Mouse (Mus musculus) lung, adult 2 months (tissue): ENCODE data around the gene Smoc2. TPM values are rescaled to one million over a fixed set of nuclear protein-coding genes. Genes with fewer than 3 reads are reported as not detected.
A peak's percentile ranks its signal among the peaks of the same experiment; 100 is the strongest.

ENCODE experiments used
- DNase-seq: peaks from one replicate; pipeline ENCODE4 v3.0.0; 2022
- H3K4me1 ChIP-seq: fragments of 200-500 bp; 2 replicates; pipeline ENCODE4 v1.6.1; 2011; ENCODE audit warnings: low read length; ENCODE audit not compliant: control insufficient read depth, insufficient read depth
- H3K4me3 ChIP-seq: fragments of 200-500 bp; replicated peaks from 2 replicates; pipeline ENCODE3; 2011; ENCODE audit warnings: low read depth, mild to moderate bottlenecking, control low read depth, low read length; ENCODE audit errors: extremely low read depth
- CTCF ChIP-seq: fragments of 200-500 bp; IDR thresholded peaks from 2 replicates; pipeline ENCODE4 v1.5.1; 2011; ENCODE audit warnings: mild to moderate bottlenecking, low read length, control low read depth; ENCODE audit not compliant: insufficient read depth
- POLR2A ChIP-seq: fragments of 200-500 bp; IDR thresholded peaks from 2 replicates; pipeline ENCODE4 v1.6.1; 2011; ENCODE audit warnings: low read depth, mild to moderate bottlenecking, control low read depth, low read length, borderline replicate concordance; ENCODE audit errors: extremely low read depth
- WGBS: fragments of 180-500 bp; shearing (Covaris S2); methylation state at CpG from one replicate; pipeline ENCODE4 v1.1.7; 2018; 5-methylcytosine and 5-hydroxymethylcytosine counted together
- polyA plus RNA-seq: library from polyadenylated mRNA; depleted of rRNA; stranded (reverse); fragments of >200 nt; gene quantifications from 2 replicates; pipeline ENCODE4 v1.2.3, GENCODE M21; 2012

The Smoc2 gene
- polyA plus RNA-seq, 1 experiment = 24.1 TPM

DNA sequence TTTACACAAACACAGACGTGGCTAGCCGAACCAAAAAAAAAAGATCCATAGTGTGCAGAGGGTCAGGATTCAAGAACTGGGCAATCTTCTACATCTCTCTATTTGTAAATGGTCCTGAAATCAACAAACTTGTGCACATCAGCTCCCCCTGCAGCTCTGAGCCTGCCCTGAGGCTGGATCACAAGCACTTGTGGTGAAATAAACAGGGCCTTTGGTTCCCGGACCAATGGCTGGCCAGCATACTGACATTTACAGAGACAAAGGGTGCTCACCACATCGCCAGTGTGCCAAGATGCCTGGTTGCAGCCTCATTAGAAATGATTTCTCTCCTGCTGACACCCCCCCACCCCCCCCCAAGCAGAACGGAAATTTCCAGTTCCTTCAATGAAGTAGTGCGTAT is 23.1 kb downstream of the Smoc2 start:
- WGBS = 57% methylated on average over 6 of the region's 6 CpGs
- TF ChIP-seq CTCF = no peak
- TF ChIP-seq POLR2A = no peak
- Histone ChIP-seq H3K4me3 (no peak overlapping the region), H3K4me1 (no peaks in the 10 kb centered on the region)
- no peak for DNase-seq

DNA sequence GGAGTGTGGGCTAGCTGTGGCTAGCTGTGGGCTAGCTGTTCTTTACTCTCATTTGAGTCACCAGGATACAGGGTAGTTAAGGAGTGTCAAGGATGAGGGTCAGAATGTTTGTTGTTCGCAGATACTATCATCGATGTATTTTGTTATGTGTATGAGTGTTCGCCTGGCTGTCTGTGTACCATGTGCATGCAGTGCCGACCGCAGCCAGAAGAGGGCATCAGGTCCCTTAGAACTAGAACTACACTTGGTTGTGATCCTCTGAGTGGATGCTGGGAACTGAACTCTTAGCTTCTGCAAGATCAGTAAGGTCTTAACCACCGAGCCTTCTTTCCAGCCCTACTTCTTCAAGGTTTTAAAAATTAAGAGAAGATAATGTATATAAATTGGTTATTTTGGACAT is 24.4 kb downstream of the Smoc2 start:
- no peak for DNase-seq
- H3K4me1 ChIP-seq = no peaks in the 10 kb centered on the region
- 96% methylated on average over 6 of the region's 6 CpGs for WGBS
- H3K4me3 ChIP-seq = no peak overlapping the region
- no peak for TF ChIP-seq POLR2A
- TF ChIP-seq CTCF = 0 out of 2 replicates have a peak, but pooled peaks have one; percentile 10

- Histone ChIP-seq H3K4me1 (no peaks in the 10 kb centered on the region), H3K4me3 (no peak overlapping the region)
- no peak for TF ChIP-seq CTCF
- no peak for TF ChIP-seq POLR2A
- WGBS = 76% methylated on average over 3 of the region's 3 CpGs
- no peak for DNase-seq
These were observed 30.6 kb downstream of the Smoc2 start for GRCm38 (mm10) chr17:14309884-14310283.

- Histone ChIP-seq H3K4me3 (no peak overlapping the region), H3K4me1 (no peaks in the 10 kb centered on the region)
- WGBS = 76% methylated on average over 6 of the region's 6 CpGs
- DNase-seq = no peak
- TF ChIP-seq CTCF = no peak
- TF ChIP-seq POLR2A = no peak
These were observed 33.1 kb downstream of the Smoc2 start for GRCm38 (mm10) chr17:14312440-14312839.

GRCm38 (mm10) chr17:14314308-14314707 is 35.0 kb downstream of the Smoc2 start:
- no peak for TF ChIP-seq CTCF
- no peak for TF ChIP-seq POLR2A
- 73% methylated on average over 1 of the region's 1 CpGs for WGBS
- Histone ChIP-seq H3K4me3 (no peak overlapping the region), H3K4me1 (no peaks in the 10 kb centered on the region)
- DNase-seq = no peak

DNA sequence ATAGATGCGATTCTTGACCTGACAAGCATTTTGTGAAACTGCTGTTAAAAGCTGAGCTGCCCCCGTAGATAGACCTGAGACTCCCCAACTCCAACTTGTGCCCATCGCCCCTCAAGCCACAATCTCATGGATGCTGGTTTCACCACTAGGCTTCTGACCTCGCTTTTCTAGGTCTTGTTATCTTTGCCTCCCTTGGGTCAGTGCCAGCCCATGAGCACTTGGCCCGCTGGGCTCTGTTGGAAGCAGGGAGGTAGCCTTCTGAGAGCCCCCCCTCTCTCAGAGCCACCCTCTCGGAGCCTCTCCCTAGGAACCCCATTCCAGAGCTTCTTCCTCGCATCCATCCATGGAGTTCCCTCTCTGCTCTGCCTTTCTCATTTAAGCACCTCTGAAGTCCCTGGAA is 37.2 kb downstream of the Smoc2 start:
- Histone ChIP-seq H3K4me3 (no peak overlapping the region), H3K4me1 (no peaks in the 10 kb centered on the region)
- no peak for TF ChIP-seq POLR2A
- WGBS = 76% methylated on average over 7 of the region's 7 CpGs
- DNase-seq = no peak

- 34% methylated on average over 4 of the region's 4 CpGs for WGBS
- Histone ChIP-seq H3K4me3 (no peak overlapping the region), H3K4me1 (no peaks in the 10 kb centered on the region)
- TF ChIP-seq CTCF = no peak
- no peak for TF ChIP-seq POLR2A
- DNase-seq = no peak
These were observed 38.1 kb downstream of the Smoc2 start for GRCm38 (mm10) chr17:14317439-14317838.

GRCm38 (mm10) chr17:14326156-14326555 is 46.9 kb downstream of the Smoc2 start:
- no peak overlapping the region for H3K4me3 ChIP-seq
- DNase-seq = no peak
- H3K4me1 ChIP-seq = no peaks in the 10 kb centered on the region
- 71% methylated on average over 7 of the region's 7 CpGs for WGBS
- TF ChIP-seq POLR2A (no peak), CTCF (no peak)

GRCm38 (mm10) chr17:14328037-14328436 is 48.7 kb downstream of the Smoc2 start:
- no peak overlapping the region for H3K4me3 ChIP-seq
- no peak for TF ChIP-seq CTCF
- TF ChIP-seq POLR2A = no peak
- 59% methylated on average over 9 of the region's 9 CpGs for WGBS
- DNase-seq = no peak
- no peaks in the 10 kb centered on the region for H3K4me1 ChIP-seq

- Histone ChIP-seq H3K4me1 (no peaks in the 10 kb centered on the region), H3K4me3 (no peak overlapping the region)
- no peak for TF ChIP-seq CTCF
- no peak for TF ChIP-seq POLR2A
- WGBS = 88% methylated on average over 7 of the region's 7 CpGs
- no peak for DNase-seq
These were observed 51.2 kb downstream of the Smoc2 start for GRCm38 (mm10) chr17:14330498-14330897.

- TF ChIP-seq POLR2A (no peak), CTCF (no peak)
- no peak for DNase-seq
- Histone ChIP-seq H3K4me1 (no peaks in the 10 kb centered on the region), H3K4me3 (no peak overlapping the region)
- 49% methylated on average over 5 of the region's 5 CpGs for WGBS
These were observed 60.7 kb downstream of the Smoc2 start for GRCm38 (mm10) chr17:14339932-14340557.
